Mouse (Mus musculus) spleen, adult 2 months (tissue): ENCODE data around the gene Brwd1.
A peak's percentile ranks its signal among the peaks of the same experiment; 100 is the strongest.

Experiments
- CTCF ChIP-seq: fragments of 200-500 bp; IDR thresholded peaks from 2 replicates; pipeline ENCODE4 v1.5.1; 2011; ENCODE audit warnings: mild to moderate bottlenecking, inconsistent platforms; ENCODE audit not compliant: insufficient read depth, insufficient read length, insufficient replicate concordance; ENCODE audit errors: extremely low read depth
- POLR2A ChIP-seq: fragments of 200-500 bp; IDR thresholded peaks from 2 replicates; pipeline ENCODE4 v1.6.1; 2011; ENCODE audit warnings: low read depth, low read length, inconsistent platforms

GRCm38 (mm10) chr16:95990462-95991121, 91.7 kb downstream of the Brwd1 start, which contains the start of gene Psmg1:
- TF ChIP-seq CTCF, result no peak
- TF ChIP-seq POLR2A, result peak; percentile 81
